Mouse (Mus musculus): ENCODE measurements around the gene Arhgef12. TPM values are rescaled to one million over a fixed set of nuclear protein-coding genes. Genes with fewer than 3 reads are reported as not detected.

Gene Arhgef12
- polyA plus RNA-seq, 1 experiment from 2014 or later = 20.5 TPM

- WGBS = 40% methylated on average over 7 of the region's 7 CpGs
- no peaks in the 10 kb centered on the region for H3K36me3 ChIP-seq (ENCODE audit: control insufficient read depth, insufficient read depth, low read length)
- no peaks in the 10 kb centered on the region for H3K4me1 ChIP-seq (ENCODE audit: control insufficient read depth in 2 of 2, insufficient read depth in 2 of 2, low read length in 2 of 2)
- no peak overlapping the region for H3K4me3 ChIP-seq (ENCODE audit: control insufficient read depth in 1 of 2, insufficient read depth in 1 of 2, low read depth in 1 of 2, low read length in 2 of 2)
- peaks cover 12% of the 10 kb centered on the region; the same call in 1 of the 2 replicates for H3K27me3 ChIP-seq (ENCODE audit: control insufficient read depth, insufficient read depth, low read length)
- H3K9ac ChIP-seq (ENCODE audit: low read length) = no peak overlapping the region
- ATAC-seq (ENCODE audit: insufficient number of reproducible peaks, insufficient read depth, low FRiP score, low read depth) = no peak
- H3K27ac ChIP-seq (replicated peaks in 1 of 2; ENCODE audit: control insufficient read depth in 1 of 2, insufficient read depth in 1 of 2, low read depth in 2 of 2, low read length in 2 of 2) = no peak overlapping the region
- H3K4me2 ChIP-seq (ENCODE audit: low read length) = no peak overlapping the region
- H3K9me3 ChIP-seq (ENCODE audit: control insufficient read depth, low read length) = no peaks in the 10 kb centered on the region
Observed at GRCm38 (mm10) chr9:42920190-42920589, 186.8 kb downstream of the Arhgef12 start.

- Histone ChIP-seq H3K9me3 (ENCODE audit: control insufficient read depth, low read length) (no peaks in the 10 kb centered on the region), H3K4me1 (ENCODE audit: control insufficient read depth in 2 of 2, insufficient read depth in 2 of 2, low read length in 2 of 2) (no peaks in the 10 kb centered on the region), H3K36me3 (ENCODE audit: control insufficient read depth, insufficient read depth, low read length) (no peaks in the 10 kb centered on the region), H3K27ac (replicated peaks in 1 of 2; ENCODE audit: control insufficient read depth in 1 of 2, insufficient read depth in 1 of 2, low read depth in 2 of 2, low read length in 2 of 2) (no peak overlapping the region), H3K4me2 (ENCODE audit: low read length) (no peak overlapping the region), H3K4me3 (ENCODE audit: control insufficient read depth in 1 of 2, insufficient read depth in 1 of 2, low read depth in 1 of 2, low read length in 2 of 2) (no peak overlapping the region), H3K9ac (ENCODE audit: low read length) (no peak overlapping the region), H3K27me3 (ENCODE audit: control insufficient read depth, insufficient read depth, low read length) (peaks cover 13% of the 10 kb centered on the region; the same call in 1 of the 2 replicates)
- no peak for ATAC-seq (ENCODE audit: insufficient number of reproducible peaks, insufficient read depth, low FRiP score, low read depth)
- WGBS = 82% methylated on average over 7 of the region's 7 CpGs
Observed at GRCm38 (mm10) chr9:42917911-42918310, 189.1 kb downstream of the Arhgef12 start.

Other genes with a start within 250 kb of the Arhgef12 start
- gene Grik4, start 162.7 kb downstream of the Arhgef12 start, polyA plus RNA-seq (2014; fragmentation: Nextera tagmentation; extraction: Ambion mirVana) = 0.09 TPM in 1 of 2 replicates, not detected in the other
- gene Tmem136, start 9.3 kb upstream of the Arhgef12 start, polyA plus RNA-seq (2014; fragmentation: Nextera tagmentation; extraction: Ambion mirVana) = 15.1 and 17.2 TPM in 2 replicates
- 0.12 TPM in 1 of 2 replicates, not detected in the other for gene Pou2f3, start 103.1 kb upstream of the Arhgef12 start, polyA plus RNA-seq (2014; fragmentation: Nextera tagmentation; extraction: Ambion mirVana)
- gene Oaf, start 132.7 kb upstream of the Arhgef12 start, polyA plus RNA-seq (2014; fragmentation: Nextera tagmentation; extraction: Ambion mirVana) = 39.6 and 41.2 TPM in 2 replicates
- gene Trim29, start 203.6 kb upstream of the Arhgef12 start, polyA plus RNA-seq (2014; fragmentation: Nextera tagmentation; extraction: Ambion mirVana) = 0.09 TPM in 1 of 2 replicates, not detected in the other